Mouse (Mus musculus) frontal cortex, postnatal 14 days (tissue): ENCODE measurements around the gene Chpf.

Experiments
- DNase-seq, 2 experiments: peaks; one replicate each; pipeline ENCODE4 v3.0.0; 2022; ENCODE audit warnings: low spot score in 2 of 2

Chpf gene

GRCm38 (mm10) chr1:75458789-75459684 lies 20.1 kb downstream of the Chpf start:
- no peak for DNase-seq

GRCm38 (mm10) chr1:75458025-75458788 lies 20.9 kb downstream of the Chpf start:
- no peak for DNase-seq

- no peak for DNase-seq
Observed at GRCm38 (mm10) chr1:75457710-75458024, 21.4 kb downstream of the Chpf start.

- DNase-seq = no peak
Observed at GRCm38 (mm10) chr1:75456746-75457564, 22.2 kb downstream of the Chpf start.

DNA sequence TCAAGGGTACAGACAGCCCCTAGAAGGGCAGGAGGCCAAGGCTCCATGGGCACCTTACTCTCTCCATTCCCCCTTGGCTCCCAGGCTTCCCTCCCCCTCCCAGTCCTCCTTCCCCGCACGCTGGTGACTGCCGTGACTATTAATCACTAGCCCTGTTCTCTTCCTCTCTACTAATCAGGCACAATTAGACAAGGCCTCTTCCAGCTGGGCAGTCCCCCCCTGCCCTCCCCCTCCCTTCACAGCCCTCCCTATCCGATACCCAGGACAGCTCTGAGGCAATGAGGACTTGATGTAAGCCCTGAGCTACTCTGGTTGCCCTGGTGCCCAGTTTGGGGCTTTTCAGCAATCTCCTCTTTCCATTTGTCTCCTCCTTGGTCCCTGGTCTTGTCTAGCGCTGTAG lies 23.2 kb downstream of the Chpf start:
- DNase-seq = no peak

DNA sequence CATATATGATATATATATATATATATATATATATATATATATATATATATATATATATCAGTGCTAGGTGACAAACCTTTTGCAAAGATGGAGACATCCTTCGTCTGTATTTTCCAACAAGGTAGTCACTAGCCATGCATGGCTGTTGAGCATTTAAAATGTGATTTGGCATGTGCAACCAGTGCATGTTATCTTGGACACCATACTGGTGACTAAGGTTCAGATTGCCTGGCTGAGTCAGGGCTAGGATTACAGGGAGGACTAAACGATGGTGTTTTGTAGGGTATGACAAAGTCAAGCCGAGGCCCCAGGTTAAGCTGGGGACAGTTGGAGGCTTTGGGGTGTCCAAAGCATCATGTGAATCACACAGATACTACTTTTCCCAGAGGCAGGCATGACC lies 23.7 kb downstream of the Chpf start:
- no peak for DNase-seq

GRCm38 (mm10) chr1:75451900-75452299 lies 27.2 kb downstream of the Chpf start:
- DNase-seq = no peak

GRCm38 (mm10) chr1:75450314-75451005 lies 28.6 kb downstream of the Chpf start, which contains the start of gene Asic4:
Asic4 (plus strand) TSS chr1:75450436.
- DNase-seq = no peak

DNA sequence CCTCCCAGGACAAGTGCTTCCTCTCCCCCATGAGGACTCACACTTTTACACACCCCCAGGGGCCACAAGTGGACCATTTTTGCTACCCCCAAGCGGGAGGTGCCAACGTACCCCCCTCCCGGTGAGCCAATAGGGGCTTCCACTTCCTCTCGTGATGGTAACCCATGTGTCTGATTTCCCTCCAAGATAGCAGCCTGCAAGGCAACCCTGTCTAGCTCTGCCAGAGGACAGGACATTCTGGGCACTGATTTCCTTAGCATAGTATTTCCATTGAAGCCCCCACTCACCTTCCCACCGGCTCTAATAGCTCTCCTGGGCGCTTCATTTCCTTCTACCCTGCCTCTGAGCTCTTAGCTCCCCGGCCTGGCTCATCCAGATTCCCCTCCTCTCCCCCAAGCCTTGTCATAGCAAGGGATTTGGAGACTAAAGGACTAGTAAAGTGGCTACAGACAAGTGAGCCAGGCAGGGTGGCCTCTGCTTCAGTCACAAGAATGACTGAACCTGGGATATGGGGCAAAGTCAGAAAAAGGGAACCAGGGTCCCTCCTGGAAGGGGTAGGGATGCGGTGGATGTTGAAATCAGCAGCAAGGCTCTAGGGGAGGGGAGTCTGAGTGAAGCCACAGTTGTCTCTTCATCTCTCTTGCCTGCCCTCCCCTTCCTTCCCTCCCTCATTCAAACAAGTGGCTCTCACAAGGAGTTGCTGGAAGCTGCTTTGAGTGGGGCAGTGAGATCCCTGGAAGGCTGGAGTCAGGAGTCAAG lies 29.6 kb downstream of the Chpf start:
- no peak for DNase-seq

- no peak for DNase-seq
Observed at GRCm38 (mm10) chr1:75448937-75449336, 30.2 kb downstream of the Chpf start.

GRCm38 (mm10) chr1:75448052-75448431 lies 31.1 kb downstream of the Chpf start:
- no peak for DNase-seq

- DNase-seq = no peak
Observed at GRCm38 (mm10) chr1:75447265-75448051, 31.6 kb downstream of the Chpf start.

- DNase-seq = no peak
Observed at GRCm38 (mm10) chr1:75446656-75447055, 32.5 kb downstream of the Chpf start.

GRCm38 (mm10) chr1:75445751-75446611 lies 33.1 kb downstream of the Chpf start:
- DNase-seq = peak in 1 of 2 experiments; percentile 62

DNA sequence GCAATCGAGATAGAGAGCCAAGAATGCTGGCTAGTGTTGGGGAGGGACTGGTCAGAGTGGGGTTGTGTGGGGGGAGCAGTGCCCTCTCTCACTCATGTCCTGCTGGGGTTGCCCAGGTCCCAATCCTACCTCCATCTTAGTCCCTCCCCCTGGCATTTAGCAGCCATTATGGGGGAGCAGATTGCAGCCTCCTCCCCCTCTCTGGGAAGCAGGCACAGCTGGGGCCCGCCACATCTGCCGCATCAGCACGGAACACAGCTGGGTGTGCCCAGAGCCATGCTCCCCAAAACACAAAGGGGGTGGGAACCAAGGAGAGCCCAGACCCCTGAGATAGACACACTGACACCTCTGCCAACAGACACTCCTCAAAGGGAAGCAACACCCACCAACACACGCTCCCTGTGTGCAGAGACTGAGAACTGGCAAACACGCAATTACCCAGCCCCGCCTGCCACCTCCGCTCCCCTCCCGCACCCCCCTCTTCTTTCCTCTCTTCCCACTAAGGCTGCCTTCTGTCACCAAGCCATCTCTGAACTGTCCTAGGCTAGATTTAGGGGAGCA lies 33.9 kb downstream of the Chpf start:
- DNase-seq = no peak

DNA sequence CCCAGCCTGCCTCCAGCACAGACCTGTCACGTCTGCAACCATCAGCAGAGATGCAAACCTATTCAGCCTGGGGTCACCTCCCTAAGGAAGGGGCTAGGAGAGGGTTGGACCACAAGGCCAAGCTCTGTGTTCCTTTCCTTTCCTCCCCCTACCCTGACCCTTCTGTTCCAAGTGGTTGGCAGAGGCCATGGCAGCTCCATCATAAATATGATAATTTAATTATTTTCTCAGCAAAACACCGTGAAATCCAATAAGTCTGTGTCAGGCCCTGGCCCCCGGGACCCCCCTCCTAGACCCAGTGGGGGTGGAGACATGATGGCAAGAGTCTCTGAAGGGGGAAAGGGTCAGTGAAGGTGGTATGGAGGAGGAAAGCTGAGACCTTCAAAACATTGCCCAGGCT lies 34.9 kb downstream of the Chpf start:
- no peak for DNase-seq

- DNase-seq = no peak
Observed at GRCm38 (mm10) chr1:75443247-75444024, 35.7 kb downstream of the Chpf start.

- no peak for DNase-seq
Observed at GRCm38 (mm10) chr1:75442811-75443210, 36.3 kb downstream of the Chpf start.
